Mouse (Mus musculus): ENCODE data around the gene Gabrd.

The Gabrd gene

GRCm38 (mm10) chr4:155343415-155344298 lies 54.3 kb downstream of the Gabrd start:
- WGBS, result 31% methylated on average over 14 of the region's 14 CpGs

GRCm38 (mm10) chr4:155336284-155337050 lies 61.4 kb downstream of the Gabrd start:
- 67% methylated on average over 12 of the region's 12 CpGs for WGBS

All from cerebral cortex, adult 2 months (tissue).